Mouse (Mus musculus) bone marrow, adult 2 months (tissue): ENCODE data around the gene Ing3. TPM values are rescaled to one million over a fixed set of nuclear protein-coding genes. Genes with fewer than 3 reads are reported as not detected.
A peak's percentile ranks its signal among the peaks of the same experiment; 100 is the strongest.

Experiments used
- H3K27ac ChIP-seq: fragments of 200-500 bp; 2 replicates; pipeline ENCODE4 v1.5.1; 2012; ENCODE audit warnings: low read depth, mild to moderate bottlenecking, control low read depth, inconsistent platforms, low read length; ENCODE audit not compliant: control insufficient read depth, poor library complexity, insufficient read depth
- H3K4me1 ChIP-seq: fragments of 200-500 bp; 2 replicates; pipeline ENCODE4 v1.6.1; 2011; ENCODE audit warnings: low read length; ENCODE audit not compliant: control insufficient read depth, insufficient read depth
- H3K4me3 ChIP-seq: fragments of 200-500 bp; replicated peaks from 2 replicates; pipeline ENCODE3; 2011; ENCODE audit warnings: mild to moderate bottlenecking, low read depth, low read length, control low read depth; ENCODE audit not compliant: control insufficient read depth
- CTCF ChIP-seq: fragments of 200-500 bp; IDR thresholded peaks from 2 replicates; pipeline ENCODE4 v1.5.1; 2011; ENCODE audit warnings: low read length, control low read depth; ENCODE audit not compliant: control insufficient read depth, insufficient read depth
- POLR2A ChIP-seq: fragments of 200-500 bp; IDR thresholded peaks from 2 replicates; pipeline ENCODE4 v1.6.1; 2011; ENCODE audit warnings: low read depth, mild to moderate bottlenecking, control low read depth, low read length, borderline replicate concordance; ENCODE audit not compliant: control insufficient read depth
- WGBS: fragments of 180-500 bp; shearing (Covaris S2); methylation state at CpG from one replicate; pipeline ENCODE4 v1.1.7; 2018; 5-methylcytosine and 5-hydroxymethylcytosine counted together
- polyA plus RNA-seq: library from polyadenylated mRNA; stranded (reverse); fragments of >200 nt; gene quantifications from 2 replicates; pipeline ENCODE4 v1.2.4, GENCODE M21; 2011; ENCODE audit warnings: low replicate concordance; ENCODE audit not compliant: missing spikeins, insufficient read depth, insufficient read length

Gene Ing3
- polyA plus RNA-seq, 1 experiment: 13.4 TPM

DNA sequence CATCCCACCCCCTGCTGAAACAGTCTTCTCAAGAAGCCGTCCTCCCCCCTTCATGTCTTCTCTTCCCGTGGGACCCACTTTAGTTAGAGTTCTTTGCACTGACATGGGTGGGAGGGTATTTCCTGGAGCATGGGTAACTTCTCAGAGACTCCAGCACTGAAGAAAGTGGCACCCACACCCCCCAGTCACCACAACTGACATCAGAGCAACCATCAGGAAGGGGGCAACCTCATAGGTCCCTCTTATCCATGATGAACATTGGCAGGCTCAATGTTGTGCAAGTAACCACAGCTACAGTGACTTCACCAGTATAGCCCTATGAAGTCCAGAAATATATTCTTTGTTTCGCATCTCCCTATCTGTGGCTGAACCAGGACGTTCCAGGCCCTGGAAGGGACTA is 6.1 kb downstream of the Ing3 start:
- Histone ChIP-seq H3K27ac (peak overlapping the region; percentile 30), H3K4me1 (peaks cover 7% of the 10 kb centered on the region), H3K4me3 (no peak overlapping the region)
- TF ChIP-seq CTCF (no peak), POLR2A (no peak)
- WGBS: 38% methylated on average over 4 of the region's 4 CpGs

DNA sequence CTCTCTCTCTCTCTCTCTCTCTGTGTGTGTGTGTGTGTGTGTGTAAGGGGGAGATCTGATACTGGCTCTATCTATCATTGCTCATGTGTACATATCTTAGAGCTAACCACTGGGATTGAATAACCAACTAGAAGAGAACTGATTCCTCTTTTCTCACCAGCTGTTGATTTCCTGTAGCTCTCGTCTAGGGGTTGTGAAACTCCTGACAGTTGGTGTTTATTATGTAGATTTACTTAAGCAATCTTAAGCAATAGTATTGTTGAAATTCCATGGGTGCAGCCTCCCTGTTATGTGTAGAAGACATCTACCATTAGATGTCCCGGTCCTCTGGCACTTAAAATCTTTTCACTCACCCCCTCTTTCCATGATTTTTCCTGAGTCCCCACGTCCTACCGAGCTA is 9.6 kb downstream of the Ing3 start:
- 42% methylated on average over 4 of the region's 4 CpGs for WGBS
- no peak overlapping the region for H3K4me3 ChIP-seq
- H3K27ac ChIP-seq: peak overlapping the region; percentile 76
- no peak for TF ChIP-seq POLR2A
- TF ChIP-seq CTCF: no peak
- peaks cover 7% of the 10 kb centered on the region for H3K4me1 ChIP-seq

DNA sequence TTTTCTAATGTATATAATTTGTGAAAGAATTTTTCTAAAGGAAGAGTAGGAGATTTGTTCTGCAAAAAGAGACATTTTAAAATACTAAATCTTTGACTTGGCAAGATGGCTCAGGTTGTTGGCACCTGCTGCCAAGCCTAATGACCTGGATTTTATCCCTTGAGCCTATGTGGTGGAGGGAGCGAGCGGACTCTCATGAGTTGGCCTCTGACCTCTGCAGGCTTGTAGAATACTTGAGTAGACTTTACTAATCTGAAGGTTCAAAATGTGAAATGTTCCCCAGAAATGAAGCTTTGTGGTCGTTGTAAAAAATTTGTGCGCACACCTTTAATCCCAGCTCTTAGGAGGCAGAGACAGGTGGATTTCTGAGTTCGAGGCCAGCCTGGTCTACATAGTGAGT is 10.5 kb downstream of the Ing3 start:
- Histone ChIP-seq H3K4me3 (no peak overlapping the region), H3K4me1 (peaks cover 7% of the 10 kb centered on the region), H3K27ac (no peak overlapping the region)
- WGBS: 94% methylated on average over 5 of the region's 5 CpGs
- TF ChIP-seq CTCF: no peak
- no peak for TF ChIP-seq POLR2A

DNA sequence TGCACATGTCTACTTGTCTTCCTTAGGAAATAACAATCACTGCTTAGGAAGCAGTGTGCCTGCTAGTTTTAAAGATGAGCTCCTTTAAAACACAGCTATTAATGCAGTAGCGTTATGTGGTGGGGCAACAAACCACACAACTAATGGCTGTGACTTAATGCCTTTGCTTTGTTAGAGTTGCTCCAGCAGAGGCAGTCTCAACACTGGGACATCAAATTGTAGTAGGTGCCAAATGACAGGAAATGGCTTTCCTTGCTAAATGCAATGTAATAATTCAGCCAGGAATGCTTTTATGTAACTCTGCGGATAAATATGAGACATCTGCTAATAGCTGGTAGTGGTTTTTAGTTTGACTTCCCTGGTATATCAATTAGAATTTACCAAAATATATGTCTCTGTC is 28.2 kb downstream of the Ing3 start:
- Histone ChIP-seq H3K4me1 (no peaks in the 10 kb centered on the region), H3K4me3 (no peak overlapping the region), H3K27ac (no peak overlapping the region)
- TF ChIP-seq CTCF: no peak
- TF ChIP-seq POLR2A: no peak
- 88% methylated on average over 2 of the region's 2 CpGs for WGBS

DNA sequence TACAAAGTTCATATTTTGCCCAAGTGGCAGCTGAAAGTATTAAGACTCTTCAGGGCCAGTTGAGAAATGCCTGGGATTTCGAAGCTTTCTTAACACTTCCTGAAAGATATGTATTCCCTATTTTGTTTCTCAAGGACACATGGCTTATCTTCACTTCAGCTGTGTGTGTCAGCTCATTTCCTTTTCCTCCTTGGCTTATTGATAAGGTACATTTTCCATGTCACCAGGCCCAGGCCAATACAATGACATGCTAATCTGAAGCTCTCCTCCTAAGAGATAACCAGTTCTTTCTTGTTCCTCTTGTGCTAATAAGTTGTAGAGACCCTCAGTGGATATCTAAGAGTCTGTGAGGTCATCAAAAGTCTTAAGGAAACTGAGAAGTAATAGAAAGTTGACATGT is 31.7 kb downstream of the Ing3 start:
- Histone ChIP-seq H3K4me1 (no peaks in the 10 kb centered on the region; the same call in 1 of the 2 replicates), H3K27ac (no peak overlapping the region), H3K4me3 (no peak overlapping the region)
- TF ChIP-seq POLR2A (no peak), CTCF (no peak)
- WGBS: 40% methylated on average over 1 of the region's 1 CpGs

DNA sequence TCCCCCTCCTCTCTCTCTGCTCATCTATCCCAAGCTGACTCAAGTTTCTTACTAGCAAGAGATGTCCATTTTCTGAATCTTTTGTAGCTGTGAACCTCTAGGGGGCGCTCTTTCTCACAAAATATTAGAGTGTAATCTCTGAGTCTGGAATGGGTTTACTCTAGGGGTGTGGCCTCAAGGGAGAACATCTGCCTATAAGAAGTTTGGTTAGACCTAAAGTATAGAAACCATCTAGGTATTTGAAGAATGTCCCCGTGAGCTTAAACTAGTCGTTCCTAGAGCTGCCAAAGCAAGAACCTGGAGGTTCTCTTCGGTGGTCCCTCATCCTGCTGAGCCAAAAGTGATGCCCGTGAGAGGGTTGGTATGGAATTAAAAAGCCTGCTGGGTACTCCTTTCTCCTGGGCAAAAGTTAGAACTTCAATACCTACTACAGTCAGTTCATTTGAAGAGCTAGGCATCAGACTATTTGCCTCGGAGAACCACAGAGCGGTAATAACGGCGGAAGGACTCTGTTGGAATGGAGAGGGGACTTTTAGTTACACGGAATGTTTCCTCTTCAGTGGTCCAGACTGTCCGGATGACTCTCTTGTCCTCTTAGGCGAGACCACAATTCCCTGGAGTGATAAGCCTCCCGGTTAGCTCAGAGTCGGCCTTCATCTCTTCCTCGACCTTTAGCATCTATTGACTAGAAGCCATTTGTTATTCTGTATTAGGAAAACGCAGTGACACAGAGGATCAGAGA is 35.8 kb downstream of the Ing3 start:
- WGBS: 8% methylated on average over 16 of the region's 16 CpGs
- Histone ChIP-seq H3K4me3 (peak overlapping the region; percentile 58), H3K4me1 (no peaks in the 10 kb centered on the region; the same call in 1 of the 2 replicates), H3K27ac (no peak overlapping the region)
- TF ChIP-seq CTCF (0 out of 2 replicates have a peak, but pooled peaks have one; percentile 10), POLR2A (no peak)

DNA sequence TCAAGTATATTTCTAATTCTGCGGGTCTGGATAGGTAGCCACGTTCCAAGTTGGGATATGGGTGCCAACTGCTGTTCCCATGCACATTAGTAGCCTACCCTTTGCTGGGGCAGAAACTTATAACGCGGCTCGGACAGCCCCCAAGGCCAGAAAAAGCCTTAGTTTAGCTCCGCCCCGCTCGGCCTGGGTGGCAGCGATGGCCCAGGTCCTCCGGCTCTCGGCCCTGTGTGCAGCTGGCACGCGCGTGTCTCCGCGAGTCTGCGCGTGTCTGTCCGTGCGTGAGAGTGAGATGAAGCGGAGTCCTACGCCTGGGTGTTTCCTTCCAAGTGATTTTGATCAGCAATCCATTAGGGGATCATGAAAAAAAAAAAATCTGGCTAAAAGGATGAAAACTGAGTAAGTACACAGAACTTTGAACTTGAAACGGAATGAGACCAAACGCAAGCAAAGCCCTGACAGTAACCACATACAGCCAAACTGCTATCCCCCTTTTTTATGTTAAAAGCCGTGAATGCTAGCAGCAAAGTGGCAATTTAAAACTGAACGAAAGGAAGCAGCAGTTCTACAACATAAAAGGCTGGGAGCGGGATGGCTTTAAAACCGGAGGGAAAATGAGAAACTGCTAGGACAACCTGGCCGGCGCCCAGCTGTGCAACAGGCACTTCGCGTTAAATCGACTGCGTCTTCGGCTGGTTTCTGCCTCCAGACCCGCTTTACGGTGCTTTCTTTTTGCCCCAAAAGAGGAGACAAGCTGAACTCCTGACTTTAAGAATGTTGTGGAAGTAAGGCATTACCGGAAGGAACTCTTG is 36.6 kb downstream of the Ing3 start, which contains the start of gene Cped1:
Gene Cped1, plus strand, starts transcription at position 185 of the 809 bp plus-strand sequence.
- TF ChIP-seq CTCF (no peak), POLR2A (0 out of 2 replicates have a peak, but pooled peaks have one; percentile 14)
- H3K27ac ChIP-seq: no peak within 1 kb of the TSS
- WGBS: under 1% methylated on average over 38 of the region's 38 CpGs
- peak within 1 kb of the TSS; percentile 58 for H3K4me3 ChIP-seq
- H3K4me1 ChIP-seq: no peaks in the 10 kb centered on the region; the same call in 1 of the 2 replicates

DNA sequence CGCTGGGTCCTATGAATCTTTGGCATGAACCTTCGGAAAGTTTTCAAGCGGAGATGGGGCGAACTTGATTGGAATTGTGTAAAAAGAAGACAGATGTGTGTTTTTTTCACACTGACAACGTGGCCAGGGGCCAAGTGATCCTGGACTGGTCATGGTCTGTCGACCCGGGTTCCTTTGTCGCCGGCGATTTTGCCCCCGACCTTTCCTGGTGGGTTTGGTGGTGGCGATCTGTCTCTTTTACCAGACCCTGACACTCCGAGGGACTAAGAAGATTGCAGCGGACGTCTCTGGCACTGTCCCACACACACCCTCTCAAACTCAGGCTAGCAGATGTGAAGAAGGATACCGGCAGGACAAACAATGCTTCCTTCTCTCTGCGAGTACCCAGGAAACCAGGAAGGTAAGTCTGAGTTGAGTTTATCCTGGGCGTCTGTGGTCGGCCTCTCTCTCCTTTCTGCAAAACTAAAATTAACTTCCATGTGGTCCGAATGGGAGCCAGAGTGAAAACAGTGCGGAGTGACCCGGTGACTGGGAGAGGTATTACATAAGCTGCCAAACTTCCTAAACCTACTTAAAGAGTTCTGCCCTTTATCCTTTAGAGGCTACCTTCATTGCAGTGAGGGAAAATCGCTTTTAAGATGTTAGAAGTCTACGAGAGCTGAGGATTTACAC is 37.4 kb downstream of the Ing3 start:
- Histone ChIP-seq H3K4me1 (no peaks in the 10 kb centered on the region; the same call in 1 of the 2 replicates), H3K4me3 (no peak overlapping the region), H3K27ac (no peak overlapping the region)
- TF ChIP-seq POLR2A (no peak), CTCF (no peak)
- 17% methylated on average over 24 of the region's 24 CpGs for WGBS
